Mouse (Mus musculus) midbrain, embryonic 11.5 days (tissue): ENCODE results near the gene Acsbg1. TPM values are rescaled to one million over a fixed set of nuclear protein-coding genes. Genes with fewer than 3 reads are reported as not detected.

Source experiments
- ATAC-seq: fragments of 200-750 bp; cut with Nextera tagmentation; 2 replicates; pipeline ENCODE4 v1.8.0; 2017; ENCODE audit warnings: moderate TSS enrichment, moderate library complexity; ENCODE audit not compliant: low FRiP score
- DNase-seq: peaks from one replicate; pipeline ENCODE4 v3.0.0; 2015; ENCODE audit warnings: low spot score; ENCODE audit errors: missing footprints
- H3K27ac ChIP-seq: fragments of 300-500 bp; sonication (generic); 2 replicates; pipeline ENCODE4 v1.5.1; 2014; ENCODE audit warnings: low read depth, low read length
- H3K27me3 ChIP-seq: fragments of 300-500 bp; sonication (generic); 2 replicates; pipeline ENCODE4 v1.6.1; 2014; ENCODE audit warnings: mild to moderate bottlenecking, low read length, moderate library complexity, mixed read lengths; ENCODE audit not compliant: control insufficient read depth, insufficient read depth
- H3K36me3 ChIP-seq: fragments of 300-500 bp; sonication (generic); 2 replicates; pipeline ENCODE4 v1.6.1; 2014; ENCODE audit warnings: mild to moderate bottlenecking, low read length, moderate library complexity, mixed read lengths; ENCODE audit not compliant: control insufficient read depth, insufficient read depth
- H3K4me1 ChIP-seq: fragments of 300-500 bp; sonication (generic); 2 replicates; pipeline ENCODE4 v1.6.1; 2014; ENCODE audit warnings: low read length; ENCODE audit not compliant: control insufficient read depth, insufficient read depth
- H3K4me2 ChIP-seq: fragments of 300-500 bp; sonication (generic); 2 replicates; pipeline ENCODE4 v1.6.1; 2014; ENCODE audit warnings: mild to moderate bottlenecking, moderate library complexity
- H3K4me3 ChIP-seq: fragments of 300-500 bp; sonication (generic); 2 replicates; pipeline ENCODE4 v1.5.1; 2014; ENCODE audit warnings: low read depth, low read length
- H3K9ac ChIP-seq: fragments of 300-500 bp; sonication (generic); 2 replicates; pipeline ENCODE4 v1.6.1; 2014; ENCODE audit warnings: low read length
- H3K9me3 ChIP-seq: fragments of 300-500 bp; sonication (generic); 2 replicates; pipeline ENCODE4 v1.6.1; 2016; ENCODE audit warnings: low read length; ENCODE audit not compliant: control insufficient read depth
- WGBS: fragments of 180-500 bp; shearing (Covaris S2); extraction: QIAGEN DNeasy Blood & Tissue Kit; methylation state at CpG from one replicate; pipeline ENCODE4 v1.1.7; 2014; 5-methylcytosine and 5-hydroxymethylcytosine counted together
- polyA plus RNA-seq: library from polyadenylated mRNA; unstranded; fragments of >200 nt; fragmentation: Nextera tagmentation; extraction: Ambion mirVana; gene quantifications from 2 replicates; pipeline ENCODE4 v1.2.1, GENCODE M21; 2014

Gene Acsbg1
- polyA plus RNA-seq, result 9.9 and 11.0 TPM in 2 replicates

GRCm38 (mm10) chr9:54661605-54662377 is at the start of gene Acsbg1:
Gene Acsbg1 (minus strand): TSS chr9:54661870.
- Histone ChIP-seq H3K4me3 (peak within 1 kb of the TSS; percentile 12), H3K36me3 (no peaks in the 10 kb centered on the region), H3K27ac (peak within 1 kb of the TSS; percentile 37), H3K9ac (peak within 1 kb of the TSS; percentile 45; the same call in 1 of the 2 replicates), H3K27me3 (no peaks in the 10 kb centered on the region), H3K4me1 (peaks cover 12% of the 10 kb centered on the region), H3K9me3 (no peaks in the 10 kb centered on the region), H3K4me2 (peak within 1 kb of the TSS; percentile 43)
- ATAC-seq, result peak; percentile 72
- peak; percentile 87 for DNase-seq
- WGBS, result 8% methylated on average over 10 of the region's 10 CpGs

- no peak overlapping the region for H3K4me2 ChIP-seq
- 87% methylated on average over 5 of the region's 5 CpGs for WGBS
- no peak overlapping the region for H3K9ac ChIP-seq
- no peaks in the 10 kb centered on the region for H3K9me3 ChIP-seq
- H3K4me1 ChIP-seq, result no peaks in the 10 kb centered on the region
- DNase-seq (no peak), ATAC-seq (no peak)
- no peak overlapping the region for H3K4me3 ChIP-seq
- no peaks in the 10 kb centered on the region; the same call in 1 of the 2 replicates for H3K27me3 ChIP-seq
- H3K36me3 ChIP-seq, result no peaks in the 10 kb centered on the region
- H3K27ac ChIP-seq, result no peak overlapping the region
These were observed 46.4 kb upstream of the Acsbg1 start for GRCm38 (mm10) chr9:54708085-54708484.

GRCm38 (mm10) chr9:54707288-54707999 is 45.8 kb upstream of the Acsbg1 start:
- no peak overlapping the region for H3K4me3 ChIP-seq
- H3K4me1 ChIP-seq, result no peaks in the 10 kb centered on the region
- no peak overlapping the region for H3K4me2 ChIP-seq
- DNase-seq (no peak), ATAC-seq (no peak)
- H3K27me3 ChIP-seq, result no peaks in the 10 kb centered on the region; the same call in 1 of the 2 replicates
- H3K27ac ChIP-seq, result no peak overlapping the region
- no peak overlapping the region for H3K9ac ChIP-seq
- no peaks in the 10 kb centered on the region for H3K36me3 ChIP-seq
- H3K9me3 ChIP-seq, result no peaks in the 10 kb centered on the region
- WGBS, result 41% methylated on average over 8 of the region's 8 CpGs

GRCm38 (mm10) chr9:54705561-54705960 is 43.9 kb upstream of the Acsbg1 start:
- Histone ChIP-seq H3K4me1 (no peaks in the 10 kb centered on the region), H3K9ac (no peak overlapping the region), H3K4me2 (no peak overlapping the region), H3K27ac (no peak overlapping the region), H3K9me3 (no peaks in the 10 kb centered on the region), H3K27me3 (peaks cover 4% of the 10 kb centered on the region), H3K36me3 (no peaks in the 10 kb centered on the region), H3K4me3 (no peak overlapping the region)
- WGBS, result 72% methylated on average over 1 of the region's 1 CpGs
- ATAC-seq (no peak), DNase-seq (no peak)

- Histone ChIP-seq H3K27me3 (peaks cover 13% of the 10 kb centered on the region), H3K9ac (no peak overlapping the region), H3K36me3 (no peaks in the 10 kb centered on the region), H3K9me3 (no peaks in the 10 kb centered on the region), H3K4me1 (no peaks in the 10 kb centered on the region), H3K27ac (no peak overlapping the region), H3K4me3 (no peak overlapping the region), H3K4me2 (no peak overlapping the region)
- ATAC-seq, result no peak
- 77% methylated on average over 5 of the region's 5 CpGs for WGBS
- no peak for DNase-seq
These were observed 42.7 kb upstream of the Acsbg1 start for GRCm38 (mm10) chr9:54704361-54704760.

- H3K27ac ChIP-seq, result no peak overlapping the region
- ATAC-seq (no peak), DNase-seq (no peak)
- no peak overlapping the region for H3K4me2 ChIP-seq
- no peak overlapping the region for H3K4me3 ChIP-seq
- H3K4me1 ChIP-seq, result no peaks in the 10 kb centered on the region
- 86% methylated on average over 2 of the region's 2 CpGs for WGBS
- H3K9me3 ChIP-seq, result no peaks in the 10 kb centered on the region
- no peaks in the 10 kb centered on the region for H3K36me3 ChIP-seq
- no peak overlapping the region for H3K9ac ChIP-seq
- H3K27me3 ChIP-seq, result peaks cover 26% of the 10 kb centered on the region
These were observed 40.9 kb upstream of the Acsbg1 start for GRCm38 (mm10) chr9:54702581-54702980.

- ATAC-seq, result no peak
- no peak overlapping the region for H3K27ac ChIP-seq
- H3K36me3 ChIP-seq, result no peaks in the 10 kb centered on the region
- no peak overlapping the region for H3K4me2 ChIP-seq
- H3K4me3 ChIP-seq, result no peak overlapping the region
- DNase-seq, result no peak
- 83% methylated on average over 7 of the region's 7 CpGs for WGBS
- H3K9me3 ChIP-seq, result no peaks in the 10 kb centered on the region
- H3K4me1 ChIP-seq, result no peaks in the 10 kb centered on the region
- H3K27me3 ChIP-seq, result peaks cover 26% of the 10 kb centered on the region
- H3K9ac ChIP-seq, result no peak overlapping the region
These were observed 39.1 kb upstream of the Acsbg1 start for GRCm38 (mm10) chr9:54700746-54701145.

- H3K9me3 ChIP-seq, result no peaks in the 10 kb centered on the region
- no peak for ATAC-seq
- peak overlapping the region; percentile 47 for H3K4me3 ChIP-seq
- H3K27me3 ChIP-seq, result peaks cover 26% of the 10 kb centered on the region
- peak overlapping the region; percentile 59; the same call in 1 of the 2 replicates for H3K9ac ChIP-seq
- 37% methylated on average over 9 of the region's 9 CpGs for WGBS
- H3K4me1 ChIP-seq, result no peaks in the 10 kb centered on the region
- no peak overlapping the region for H3K27ac ChIP-seq
- H3K36me3 ChIP-seq, result no peaks in the 10 kb centered on the region
- DNase-seq, result no peak
- peak overlapping the region; percentile 76 for H3K4me2 ChIP-seq
These were observed 38.5 kb upstream of the Acsbg1 start for GRCm38 (mm10) chr9:54700174-54700475.
